Mouse (Mus musculus): ENCODE results near the gene Tatdn3.
A peak's percentile ranks its signal among the peaks of the same experiment; 100 is the strongest.
"Not testable (repeated sequence)": the region's sequence is repeated elsewhere in the genome, so short reads cannot be mapped to it uniquely, and the experiment has no call there.

Tatdn3 gene

GRCm38 (mm10) chr1:191035649-191036048 lies 27.1 kb downstream of the Tatdn3 start:
- peak; percentile 29 for DNase-seq (ENCODE audit: low read depth)

- DNase-seq (ENCODE audit: low read depth) = not testable (repeated sequence)
Measured at GRCm38 (mm10) chr1:191030922-191031425, 31.8 kb downstream of the Tatdn3 start.

GRCm38 (mm10) chr1:191030182-191030581 lies 32.5 kb downstream of the Tatdn3 start:
- no peak for DNase-seq (ENCODE audit: low read depth)

- peak; percentile 100 for DNase-seq (ENCODE audit: low read depth)
Measured at GRCm38 (mm10) chr1:191026021-191026713, 36.6 kb downstream of the Tatdn3 start, which contains the start of gene Flvcr1. Gene Flvcr1, minus strand, starts transcription at chr1:191026158.

GRCm38 (mm10) chr1:191025016-191026012 lies 37.4 kb downstream of the Tatdn3 start:
- no peak for DNase-seq (ENCODE audit: low read depth)

GRCm38 (mm10) chr1:191023806-191024205 lies 38.9 kb downstream of the Tatdn3 start:
- DNase-seq (ENCODE audit: low read depth) = not testable (repeated sequence)

- DNase-seq (ENCODE audit: low read depth) = no peak
Measured at GRCm38 (mm10) chr1:191023140-191023539, 39.6 kb downstream of the Tatdn3 start.

- no peak for DNase-seq (ENCODE audit: low read depth)
Measured at GRCm38 (mm10) chr1:191021016-191021415, 41.7 kb downstream of the Tatdn3 start.

- DNase-seq (ENCODE audit: low read depth) = no peak
Measured at GRCm38 (mm10) chr1:191020217-191020924, 42.4 kb downstream of the Tatdn3 start.

- DNase-seq (ENCODE audit: low read depth) = no peak
Measured at GRCm38 (mm10) chr1:191019803-191020202, 42.9 kb downstream of the Tatdn3 start.

GRCm38 (mm10) chr1:191014271-191014670 lies 48.5 kb downstream of the Tatdn3 start:
- DNase-seq (ENCODE audit: low read depth) = no peak

- peak; percentile 28 for DNase-seq (ENCODE audit: low read depth)
Measured at GRCm38 (mm10) chr1:191008707-191009106, 54.0 kb downstream of the Tatdn3 start.

GRCm38 (mm10) chr1:191002201-191002600 lies 60.5 kb downstream of the Tatdn3 start:
- DNase-seq (ENCODE audit: low read depth) = peak; percentile 9

GRCm38 (mm10) chr1:191000686-191001085 lies 62.0 kb downstream of the Tatdn3 start:
- DNase-seq (ENCODE audit: low read depth) = no peak

GRCm38 (mm10) chr1:190998027-190998426 lies 64.7 kb downstream of the Tatdn3 start:
- no peak for DNase-seq (ENCODE audit: low read depth)

GRCm38 (mm10) chr1:190996346-190996877 lies 66.3 kb downstream of the Tatdn3 start:
- DNase-seq (ENCODE audit: low read depth) = no peak
